Mouse (Mus musculus): ENCODE measurements around the gene Gm13030. TPM values are rescaled to one million over a fixed set of nuclear protein-coding genes. Genes with fewer than 3 reads are reported as not detected.

Gm13030 gene
- total and polyA plus RNA-seq, 3 experiments, result not detected

DNA sequence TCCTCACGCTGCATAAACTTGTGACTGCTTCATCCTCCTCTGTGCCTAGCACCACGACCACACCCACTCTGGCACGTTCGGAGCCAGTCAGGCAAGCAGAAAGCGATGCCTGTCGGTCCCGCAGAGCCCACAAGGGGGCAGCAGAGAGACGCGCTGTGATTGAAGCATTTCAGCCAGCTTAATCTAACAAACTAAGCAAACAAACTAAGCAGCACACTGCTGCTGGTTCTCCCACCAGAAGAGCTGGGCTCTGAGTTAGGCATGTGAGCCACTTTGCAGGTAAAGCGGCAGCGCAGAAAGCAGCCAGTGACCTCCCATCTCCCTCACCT is 48.3 kb upstream of the Gm13030 start (continued):
- no peak for TF ChIP-seq ZKSCAN1 (IDR thresholded peaks at IDR 0.05; ENCODE audit: low read depth, low read length)
- no peak for TF ChIP-seq TBP (IDR thresholded peaks at IDR 0.05; ENCODE audit: low read depth, low read length)
- no peak for TF ChIP-seq UBTF (IDR thresholded peaks at IDR 0.05; ENCODE audit: borderline replicate concordance, insufficient read depth, low read depth, low read length)

- H3K9me3 ChIP-seq (replicated peaks; ENCODE audit: insufficient read depth, low read length), result no peaks in the 10 kb centered on the region
- no peak overlapping the region for H3K4me3 ChIP-seq (ENCODE audit: control insufficient read depth in 1 of 2, insufficient read depth in 1 of 2, low read depth in 2 of 2, low read length in 2 of 2)
- H3K9ac ChIP-seq (ENCODE audit: control insufficient read depth, low read depth, low read length, poor library complexity, severe bottlenecking), result no peak overlapping the region
- peaks cover 0 to 2% of the 10 kb centered on the region in 2 experiments; a peak in 1 of 4 replicates for H3K4me1 ChIP-seq (ENCODE audit: control insufficient read depth in 1 of 2, insufficient read depth in 2 of 2, low read length in 2 of 2)
- no peak overlapping the region for H3K27ac ChIP-seq (ENCODE audit: control insufficient read depth, low read depth, low read length)
- DNase-seq (ENCODE audit: low read depth, low spot score), result no peak
- no peak for TF ChIP-seq HCFC1 (IDR thresholded peaks at IDR 0.05; ENCODE audit: low read depth, low read length)
- no peak for TF ChIP-seq CHD2 (IDR thresholded peaks at IDR 0.05; ENCODE audit: low read length)
- no peak for TF ChIP-seq POLR2AphosphoS2 (IDR thresholded peaks at IDR 0.05; ENCODE audit: low read length)
- no peak for TF ChIP-seq CHD1 (IDR thresholded peaks at IDR 0.05; ENCODE audit: low read depth, low read length)
- H3K36me3 ChIP-seq (ENCODE audit: control insufficient read depth in 1 of 2, insufficient read depth in 2 of 2, low read length in 2 of 2), result no peaks in the 10 kb centered on the region
- H3K27me3 ChIP-seq (ENCODE audit: control insufficient read depth in 1 of 2, insufficient read depth in 2 of 2, low read length in 2 of 2), result no peaks in the 10 kb centered on the region
- no peaks in the 10 kb centered on the region for H3K79me2 ChIP-seq (ENCODE audit: control insufficient read depth, insufficient read depth, low read length, poor library complexity)
Observed at GRCm38 (mm10) chr4:138921254-138922130, 47.7 kb upstream of the Gm13030 start.

GRCm38 (mm10) chr4:138917282-138917681 is 43.5 kb upstream of the Gm13030 start:
- peaks cover 9% of the 10 kb centered on the region for H3K79me2 ChIP-seq (ENCODE audit: control insufficient read depth, insufficient read depth, low read length, poor library complexity)
- TF ChIP-seq USF2 (IDR thresholded peaks at IDR 0.05; ENCODE audit: borderline replicate concordance in 1 of 2, insufficient read depth in 1 of 2, low read depth in 1 of 2, low read length in 2 of 2) (no peak), CTCF (IDR thresholded peaks at IDR 0.05 in 2 of 3, conservative IDR thresholded peaks at IDR 0.05 in 1 of 3; ENCODE audit: control insufficient read depth in 1 of 3, insufficient read depth in 1 of 3, low read depth in 2 of 3, low read length in 3 of 3, poor library complexity in 1 of 3, severe bottlenecking in 1 of 3) (peak in 2 of 3 experiments; percentile 7 to 32; a peak in 2 of 6 replicates)
- peaks cover 0 to 5% of the 10 kb centered on the region in 2 experiments; a peak in 1 of 4 replicates for H3K36me3 ChIP-seq (ENCODE audit: control insufficient read depth in 1 of 2, insufficient read depth in 2 of 2, low read length in 2 of 2)
- DNase-seq (ENCODE audit: low read depth, low spot score), result peak; percentile 30
- H3K4me3 ChIP-seq (ENCODE audit: control insufficient read depth in 1 of 2, insufficient read depth in 1 of 2, low read depth in 2 of 2, low read length in 2 of 2), result no peak overlapping the region
- no peak overlapping the region for H3K27ac ChIP-seq (ENCODE audit: control insufficient read depth, low read depth, low read length)
- no peaks in the 10 kb centered on the region for H3K9me3 ChIP-seq (replicated peaks; ENCODE audit: insufficient read depth, low read length)
- no peaks in the 10 kb centered on the region for H3K27me3 ChIP-seq (ENCODE audit: control insufficient read depth in 1 of 2, insufficient read depth in 2 of 2, low read length in 2 of 2)
- peaks cover 2 to 6% of the 10 kb centered on the region in 2 experiments; a peak in 3 of 4 replicates for H3K4me1 ChIP-seq (ENCODE audit: control insufficient read depth in 1 of 2, insufficient read depth in 2 of 2, low read length in 2 of 2)
- no peak overlapping the region for H3K9ac ChIP-seq (ENCODE audit: control insufficient read depth, low read depth, low read length, poor library complexity, severe bottlenecking)

- Histone ChIP-seq H3K4me1 (ENCODE audit: control insufficient read depth in 1 of 2, insufficient read depth in 2 of 2, low read length in 2 of 2) (peaks cover 0 to 11% of the 10 kb centered on the region in 2 experiments; a peak in 3 of 4 replicates), H3K27ac (ENCODE audit: control insufficient read depth, low read depth, low read length) (no peak within 1 kb of the TSS), H3K36me3 (ENCODE audit: control insufficient read depth in 1 of 2, insufficient read depth in 2 of 2, low read length in 2 of 2) (peaks cover 0 to 5% of the 10 kb centered on the region in 2 experiments; a peak in 1 of 4 replicates), H3K9ac (ENCODE audit: control insufficient read depth, low read depth, low read length, poor library complexity, severe bottlenecking) (peak within 1 kb of the TSS; percentile 89), H3K9me3 (replicated peaks; ENCODE audit: insufficient read depth, low read length) (no peaks in the 10 kb centered on the region), H3K27me3 (ENCODE audit: control insufficient read depth in 1 of 2, insufficient read depth in 2 of 2, low read length in 2 of 2) (no peaks in the 10 kb centered on the region), H3K79me2 (ENCODE audit: control insufficient read depth, insufficient read depth, low read length, poor library complexity) (peaks cover 13% of the 10 kb centered on the region), H3K4me3 (ENCODE audit: control insufficient read depth in 1 of 2, insufficient read depth in 1 of 2, low read depth in 2 of 2, low read length in 2 of 2) (peak within 1 kb of the TSS; percentile 79 to 84)
- peak; percentile 93 for DNase-seq (ENCODE audit: low read depth, low spot score)
- TF ChIP-seq KAT2A (conservative IDR thresholded peaks at IDR 0.05; ENCODE audit: low read depth, low read length) (no peak; the same call in 1 of the 2 replicates), MXI1 (IDR thresholded peaks at IDR 0.05; ENCODE audit: low read depth, low read length) (peak; percentile 60), GABPA (IDR thresholded peaks at IDR 0.05; ENCODE audit: low read depth, low read length) (no peak; the same call in 1 of the 2 replicates), NELFE (IDR thresholded peaks at IDR 0.05; ENCODE audit: low read depth, low read length) (peak; percentile 70), USF1 (IDR thresholded peaks at IDR 0.05; ENCODE audit: low read depth, low read length) (peak; percentile 96), TBP (IDR thresholded peaks at IDR 0.05; ENCODE audit: low read depth, low read length) (peak; percentile 75), HCFC1 (IDR thresholded peaks at IDR 0.05; ENCODE audit: low read depth, low read length) (peak; percentile 83), UBTF (IDR thresholded peaks at IDR 0.05; ENCODE audit: borderline replicate concordance, insufficient read depth, low read depth, low read length) (0 out of 2 replicates have a peak, but pooled peaks have one; percentile 30), POLR2AphosphoS5 (IDR thresholded peaks at IDR 0.05; ENCODE audit: borderline replicate concordance, low read depth, low read length) (no peak), GATA1 (IDR thresholded peaks at IDR 0.05; ENCODE audit: low read depth, low read length) (no peak), MAX (IDR thresholded peaks at IDR 0.05; ENCODE audit: low read length) (peak; percentile 94), SIN3A (IDR thresholded peaks at IDR 0.05; ENCODE audit: low read length) (peak; percentile 84), CTCF (IDR thresholded peaks at IDR 0.05 in 2 of 3, conservative IDR thresholded peaks at IDR 0.05 in 1 of 3; ENCODE audit: control insufficient read depth in 1 of 3, insufficient read depth in 1 of 3, low read depth in 2 of 3, low read length in 3 of 3, poor library complexity in 1 of 3, severe bottlenecking in 1 of 3) (peak; percentile 38 to 76 (median 54)), POLR2A (IDR thresholded peaks at IDR 0.05; ENCODE audit: control insufficient read depth in 1 of 2, insufficient read depth in 1 of 2, low read depth in 1 of 2, low read length in 2 of 2, poor library complexity in 1 of 2) (peak; percentile 76 to 86), ELF1 (IDR thresholded peaks at IDR 0.05; ENCODE audit: low read depth, low read length) (peak; percentile 63; the same call in 1 of the 2 replicates), SMC3 (IDR thresholded peaks at IDR 0.05; ENCODE audit: low read depth, low read length) (0 out of 2 replicates have a peak, but pooled peaks have one; percentile 30)
Observed at GRCm38 (mm10) chr4:138913797-138914196, 40.0 kb upstream of the Gm13030 start, which contains the start of gene Otud3. TSS of gene Otud3 (minus strand) at chr4:138913945.
